17 mouse cellular contexts compared by ENCODE assay signal in genomic region chr9:58710642-58711041, GRCm38 (mm10). TPM values are rescaled to one million over a fixed set of nuclear protein-coding genes. Genes with fewer than 3 reads are reported as not detected.
DNase-seq lines count a peak whose midpoint lies in the region; ATAC-seq lines count a peak whose summit lies in the region.
"Had no signal": no experiment of that assay in that cellular context is flagged by ENCODE, and none has a peak within 500 bp of the region (broad histone marks: within the 10 kb centered on the region; RNA-seq: fewer than 3 reads in every experiment).

No protein-coding gene starts in this region.

- 66% methylated on average over 7 of the region's 7 CpGs for WGBS in heart, embryonic 10.5 days
- WGBS in lung, embryonic 16.5 days: 48% methylated on average over 7 of the region's 7 CpGs
- 70% methylated on average over 7 of the region's 7 CpGs for WGBS in embryonic facial prominence, embryonic 10.5 days
- 63% methylated on average over 7 of the region's 7 CpGs for WGBS in embryonic facial prominence, embryonic 14.5 days
- WGBS in hindbrain, embryonic 14.5 days: 74% methylated on average over 7 of the region's 7 CpGs

- peak; percentile 65 for ATAC-seq in lung, embryonic 16.5 days (ENCODE audit: low read depth)
- no peak for ATAC-seq in embryonic facial prominence, embryonic 14.5 days (ENCODE audit: low read depth)
- ATAC-seq in hindbrain, embryonic 14.5 days (ENCODE audit: low FRiP score): no peak
- ATAC-seq: activated CD4-positive, CD25-positive, alpha-beta regulatory T cell, adult 4 months; CD4-positive, CD25-positive, alpha-beta regulatory T cell, adult 4 months; forebrain, embryonic 13.5 days; forebrain, embryonic 15.5 days; forebrain, postnatal 0 days; Patski had no signal

- no peaks in the 10 kb centered on the region for H3K27me3 ChIP-seq in heart, embryonic 10.5 days (ENCODE audit: insufficient read depth, poor library complexity, severe bottlenecking)
- no peaks in the 10 kb centered on the region for H3K27me3 ChIP-seq in lung, embryonic 16.5 days (ENCODE audit: control insufficient read depth, insufficient read depth, low read depth, low read length)
- no peaks in the 10 kb centered on the region for H3K27me3 ChIP-seq in embryonic facial prominence, embryonic 10.5 days (replicated peaks; ENCODE audit: low read depth, poor library complexity, severe bottlenecking)
- no peaks in the 10 kb centered on the region for H3K27me3 ChIP-seq in embryonic facial prominence, embryonic 14.5 days (replicated peaks; ENCODE audit: control insufficient read depth, insufficient read depth, low read length)
- no peaks in the 10 kb centered on the region for H3K27me3 ChIP-seq in hindbrain, embryonic 14.5 days (ENCODE audit: control insufficient read depth, insufficient read depth, low read length)
- H3K27me3 ChIP-seq: CH12.LX; embryonic facial prominence, embryonic 13.5 days; forebrain, embryonic 13.5 days; forebrain, embryonic 15.5 days had no signal

- no peaks in the 10 kb centered on the region for H3K4me1 ChIP-seq in heart, embryonic 10.5 days
- H3K4me1 ChIP-seq in lung, embryonic 16.5 days (replicated peaks; ENCODE audit: control insufficient read depth, insufficient read depth, low read length): no peaks in the 10 kb centered on the region
- 0 out of 2 replicates have a peak, but pooled peaks cover 7% of the 10 kb centered on the region for H3K4me1 ChIP-seq in embryonic facial prominence, embryonic 10.5 days
- H3K4me1 ChIP-seq in embryonic facial prominence, embryonic 14.5 days (ENCODE audit: control insufficient read depth, insufficient read depth, low read length): no peaks in the 10 kb centered on the region
- H3K4me1 ChIP-seq in hindbrain, embryonic 14.5 days (replicated peaks; ENCODE audit: control insufficient read depth, insufficient read depth, low read length): no peaks in the 10 kb centered on the region
- H3K4me1 ChIP-seq: forebrain, embryonic 13.5 days; forebrain, embryonic 15.5 days had no signal

- no peak overlapping the region for H3K9ac ChIP-seq in lung, embryonic 16.5 days (ENCODE audit: low read length)
- H3K9ac ChIP-seq in embryonic facial prominence, embryonic 14.5 days (ENCODE audit: low read depth, low read length): no peak overlapping the region
- H3K9ac ChIP-seq in hindbrain, embryonic 14.5 days: no peak overlapping the region
- H3K9ac ChIP-seq: embryonic facial prominence, embryonic 13.5 days; forebrain, embryonic 13.5 days; forebrain, embryonic 15.5 days; forebrain, postnatal 0 days had no signal

- no peak overlapping the region for H3K4me3 ChIP-seq in heart, embryonic 10.5 days
- no peak overlapping the region for H3K4me3 ChIP-seq in lung, embryonic 16.5 days (ENCODE audit: low read length)
- no peak overlapping the region for H3K4me3 ChIP-seq in embryonic facial prominence, embryonic 10.5 days
- no peak overlapping the region for H3K4me3 ChIP-seq in embryonic facial prominence, embryonic 14.5 days (ENCODE audit: low read depth, low read length)
- no peak overlapping the region for H3K4me3 ChIP-seq in hindbrain, embryonic 14.5 days (replicated peaks; ENCODE audit: low read length)
- H3K4me3 ChIP-seq: embryonic facial prominence, embryonic 13.5 days; forebrain, embryonic 13.5 days; forebrain, embryonic 15.5 days had no signal

- no peaks in the 10 kb centered on the region for H3K9me3 ChIP-seq in heart, embryonic 10.5 days
- H3K9me3 ChIP-seq in lung, embryonic 16.5 days (ENCODE audit: control insufficient read depth, low read length): no peaks in the 10 kb centered on the region
- no peaks in the 10 kb centered on the region for H3K9me3 ChIP-seq in embryonic facial prominence, embryonic 10.5 days
- no peaks in the 10 kb centered on the region for H3K9me3 ChIP-seq in embryonic facial prominence, embryonic 14.5 days (ENCODE audit: control insufficient read depth, low read length)
- no peaks in the 10 kb centered on the region for H3K9me3 ChIP-seq in hindbrain, embryonic 14.5 days (ENCODE audit: control insufficient read depth, low read length)
- H3K9me3 ChIP-seq: embryonic facial prominence, embryonic 13.5 days; forebrain, embryonic 13.5 days; forebrain, embryonic 15.5 days; G1E had no signal

- no peaks in the 10 kb centered on the region for H3K36me3 ChIP-seq in heart, embryonic 10.5 days
- H3K36me3 ChIP-seq in lung, embryonic 16.5 days (ENCODE audit: control insufficient read depth, insufficient read depth, low read length): no peaks in the 10 kb centered on the region
- no peaks in the 10 kb centered on the region for H3K36me3 ChIP-seq in embryonic facial prominence, embryonic 10.5 days (replicated peaks)
- H3K36me3 ChIP-seq in embryonic facial prominence, embryonic 14.5 days (ENCODE audit: control insufficient read depth, insufficient read depth, low read length): no peaks in the 10 kb centered on the region
- H3K36me3 ChIP-seq in hindbrain, embryonic 14.5 days (replicated peaks; ENCODE audit: control insufficient read depth, insufficient read depth): no peaks in the 10 kb centered on the region
- H3K36me3 ChIP-seq: embryonic facial prominence, embryonic 13.5 days; forebrain, embryonic 15.5 days; G1E had no signal

- DNase-seq in heart, embryonic 10.5 days (ENCODE audit: low spot score): peak; percentile 46
- DNase-seq in heart, postnatal 4 days: no peak
- DNase-seq in lung, postnatal 10 days: no peak
- DNase-seq in embryonic facial prominence, embryonic 10.5 days (ENCODE audit: low spot score): peak; percentile 32
- DNase-seq in embryonic facial prominence, embryonic 14.5 days (ENCODE audit: low spot score): peak; percentile 54
- DNase-seq in hindbrain, embryonic 14.5 days (ENCODE audit: low spot score): no peak

- H3K4me2 ChIP-seq in lung, embryonic 16.5 days (ENCODE audit: low read depth, low read length): no peak overlapping the region
- H3K4me2 ChIP-seq in embryonic facial prominence, embryonic 14.5 days (ENCODE audit: low read depth, low read length): no peak overlapping the region
- no peak overlapping the region for H3K4me2 ChIP-seq in hindbrain, embryonic 14.5 days (replicated peaks)
- H3K4me2 ChIP-seq: embryonic facial prominence, embryonic 13.5 days; forebrain, embryonic 13.5 days; forebrain, embryonic 15.5 days had no signal

- no peak overlapping the region for H3K27ac ChIP-seq in heart, embryonic 10.5 days
- no peak overlapping the region for H3K27ac ChIP-seq in lung, embryonic 16.5 days (ENCODE audit: low read length)
- no peak overlapping the region for H3K27ac ChIP-seq in embryonic facial prominence, embryonic 10.5 days (replicated peaks)
- no peak overlapping the region for H3K27ac ChIP-seq in embryonic facial prominence, embryonic 14.5 days (replicated peaks; ENCODE audit: low read depth, low read length)
- H3K27ac ChIP-seq in hindbrain, embryonic 14.5 days: no peak overlapping the region
- H3K27ac ChIP-seq: embryonic facial prominence, embryonic 13.5 days; forebrain, embryonic 13.5 days; forebrain, embryonic 15.5 days had no signal

RNA-seq across cellular contexts. Expression of gene Rec114, which starts 33.1 kb away (rescaled TPM):
- 11.6 and 16.5 TPM in 2 replicates for polyA plus RNA-seq in heart, embryonic 10.5 days (2016; fragmentation: Nextera tagmentation; extraction: Ambion mirVana)
- 1 to 10 TPM; 1.9 to 4.9 TPM for total RNA-seq in heart, postnatal 4 days (2021)
- polyA plus RNA-seq in lung, embryonic 16.5 days (2015; fragmentation: Nextera tagmentation; extraction: Ambion mirVana): 1.5 and 2.5 TPM in 2 replicates
- 1.3 and 1.9 TPM in 2 replicates for polyA plus RNA-seq in embryonic facial prominence, embryonic 10.5 days (2016; fragmentation: Nextera tagmentation; extraction: Ambion mirVana)
- polyA plus RNA-seq in embryonic facial prominence, embryonic 14.5 days (2014; fragmentation: Nextera tagmentation; extraction: Ambion mirVana): 2.6 and 3.2 TPM in 2 replicates
- 2.8 TPM in 2 replicates for polyA plus RNA-seq in hindbrain, embryonic 14.5 days (2014; fragmentation: Nextera tagmentation; extraction: Ambion mirVana)
- total RNA-seq: adrenal gland, postnatal 25 days; CH12.LX had no signal
- polyA plus RNA-seq: activated CD4-positive, CD25-positive, alpha-beta regulatory T cell, adult 4 months; G1E had no signal

Comparison
In these comparisons a context has a peak if more than half of its experiments do, and no peak if none do; other contexts are left out.
1. DNase-seq: peak in heart, embryonic 10.5 days (single experiment), embryonic facial prominence, embryonic 10.5 days (single experiment) and embryonic facial prominence, embryonic 14.5 days (single experiment); none in heart, postnatal 4 days (single experiment), lung, postnatal 10 days (single experiment) and hindbrain, embryonic 14.5 days (single experiment).